Mouse (Mus musculus) neural tube, embryonic 13.5 days (tissue): ENCODE results near the gene Ntm. TPM values are rescaled to one million over a fixed set of nuclear protein-coding genes. Genes with fewer than 3 reads are reported as not detected.

Experiments used
- ATAC-seq: fragments of 200-750 bp; cut with Nextera tagmentation; 2 replicates; pipeline ENCODE4 v1.8.0; 2017; ENCODE audit warnings: low read depth, mild to moderate bottlenecking, moderate TSS enrichment, moderate library complexity
- H3K27ac ChIP-seq: fragments of 300-500 bp; sonication (generic); replicated peaks from 2 replicates; pipeline ENCODE4 v1.5.1; 2015; ENCODE audit warnings: moderate library complexity, mild to moderate bottlenecking, inconsistent platforms
- H3K27me3 ChIP-seq: fragments of 300-500 bp; sonication (generic); 2 replicates; pipeline ENCODE4 v1.6.1; 2015; ENCODE audit warnings: mild to moderate bottlenecking, inconsistent platforms
- H3K36me3 ChIP-seq: fragments of 300-500 bp; sonication (generic); 2 replicates; pipeline ENCODE4 v1.6.1; 2015; ENCODE audit warnings: mild to moderate bottlenecking, inconsistent platforms
- H3K4me1 ChIP-seq: fragments of 300-500 bp; sonication (generic); replicated peaks from 2 replicates; pipeline ENCODE4 v1.6.1; 2015; ENCODE audit warnings: inconsistent platforms
- H3K4me2 ChIP-seq: fragments of 300-500 bp; sonication (generic); 2 replicates; pipeline ENCODE4 v1.6.1; 2015; ENCODE audit warnings: inconsistent platforms, mild to moderate bottlenecking, moderate library complexity
- H3K4me3 ChIP-seq: fragments of 300-500 bp; sonication (generic); 2 replicates; pipeline ENCODE4 v1.5.1; 2015; ENCODE audit warnings: mild to moderate bottlenecking, inconsistent platforms
- H3K9ac ChIP-seq: fragments of 300-500 bp; sonication (generic); 2 replicates; pipeline ENCODE4 v1.6.1; 2015; ENCODE audit warnings: moderate library complexity, mild to moderate bottlenecking, inconsistent platforms
- H3K9me3 ChIP-seq: fragments of 300-500 bp; sonication (generic); 2 replicates; pipeline ENCODE4 v1.6.1; 2016; ENCODE audit warnings: inconsistent platforms
- WGBS: fragments of 180-500 bp; shearing (Covaris S2); methylation state at CpG from one replicate; pipeline ENCODE4 v1.1.7; 2015; 5-methylcytosine and 5-hydroxymethylcytosine counted together
- polyA plus RNA-seq: library from polyadenylated mRNA; unstranded; fragments of >200 nt; fragmentation: Nextera tagmentation; extraction: Ambion mirVana; gene quantifications from 2 replicates; pipeline ENCODE4 v1.2.1, GENCODE M21; 2015

Gene Ntm
- polyA plus RNA-seq, 1 experiment from 2014 or later = 150 TPM

DNA sequence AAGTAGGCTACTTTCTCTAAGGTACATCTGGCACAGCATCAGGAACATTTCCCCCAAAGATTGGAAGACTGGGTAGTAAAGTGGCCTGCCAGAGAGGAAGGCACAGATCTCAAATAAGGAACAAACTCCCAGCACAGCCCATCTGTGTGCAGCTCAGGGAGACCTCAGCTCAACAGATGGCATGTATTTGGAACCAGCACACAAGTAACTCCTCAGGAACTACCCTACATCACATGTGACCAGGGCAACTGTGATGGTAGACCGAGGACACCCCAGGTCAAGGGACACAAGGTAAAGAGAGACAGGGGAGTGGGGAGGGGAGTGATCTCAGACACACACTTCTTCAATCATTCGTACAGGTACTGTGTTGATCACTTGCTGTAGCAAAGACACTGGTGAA, 556.0 kb downstream of the Ntm start:
- Histone ChIP-seq H3K36me3 (no peaks in the 10 kb centered on the region), H3K27ac (no peak overlapping the region), H3K4me1 (peaks cover 24% of the 10 kb centered on the region), H3K27me3 (peaks cover 6% of the 10 kb centered on the region), H3K4me3 (no peak overlapping the region), H3K4me2 (no peak overlapping the region), H3K9me3 (no peaks in the 10 kb centered on the region), H3K9ac (no peak overlapping the region)
- WGBS = 97% methylated on average over 2 of the region's 2 CpGs
- ATAC-seq = no peak

DNA sequence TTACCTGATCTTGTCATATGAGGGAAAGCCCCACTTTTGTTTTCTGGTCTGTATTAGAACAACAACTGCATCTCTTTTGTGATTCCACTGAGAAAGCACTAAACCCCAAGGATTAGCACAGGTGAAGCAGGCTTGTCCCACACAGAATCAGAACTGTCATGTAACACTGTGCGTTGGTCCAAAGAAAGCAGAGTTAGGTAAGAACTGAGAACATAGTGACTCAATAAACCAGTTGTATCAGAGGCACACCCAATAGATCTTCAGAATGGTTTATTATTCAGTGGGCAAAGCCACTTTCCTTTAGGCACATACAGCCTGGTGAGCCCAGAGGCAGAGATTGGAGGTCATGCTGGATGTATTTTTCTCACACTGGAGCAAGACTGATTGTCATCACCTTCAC, 556.9 kb downstream of the Ntm start:
- 89% methylated on average over 1 of the region's 1 CpGs for WGBS
- no peaks in the 10 kb centered on the region for H3K9me3 ChIP-seq
- ATAC-seq = no peak
- H3K4me2 ChIP-seq = no peak overlapping the region
- H3K9ac ChIP-seq = no peak overlapping the region
- no peak overlapping the region for H3K4me3 ChIP-seq
- H3K36me3 ChIP-seq = no peaks in the 10 kb centered on the region
- H3K27me3 ChIP-seq = peaks cover 6% of the 10 kb centered on the region
- peaks cover 16% of the 10 kb centered on the region for H3K4me1 ChIP-seq
- H3K27ac ChIP-seq = no peak overlapping the region

DNA sequence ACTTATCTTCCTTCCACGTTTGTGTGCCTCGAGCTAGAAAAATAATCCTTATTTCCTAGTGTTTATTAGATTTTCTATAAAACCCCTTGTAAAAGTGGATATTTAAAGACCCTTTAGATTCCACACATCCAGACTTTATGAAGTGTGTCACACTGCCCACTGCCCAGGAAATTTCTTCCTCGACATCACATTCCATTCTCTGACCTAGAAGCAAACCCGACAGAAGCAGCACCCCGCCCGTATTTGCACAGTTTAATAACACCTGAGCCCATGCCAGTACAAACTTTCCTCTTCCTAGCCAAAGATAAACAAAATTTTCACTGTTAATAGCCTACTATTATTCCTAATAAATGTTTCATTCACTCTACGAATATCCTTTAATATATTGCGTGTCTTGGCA, 562.8 kb downstream of the Ntm start:
- Histone ChIP-seq H3K27ac (no peak overlapping the region), H3K27me3 (no peaks in the 10 kb centered on the region), H3K4me2 (no peak overlapping the region), H3K9ac (no peak overlapping the region), H3K9me3 (no peaks in the 10 kb centered on the region), H3K36me3 (no peaks in the 10 kb centered on the region), H3K4me3 (no peak overlapping the region), H3K4me1 (no peaks in the 10 kb centered on the region)
- 68% methylated on average over 8 of the region's 8 CpGs for WGBS
- ATAC-seq = no peak

DNA sequence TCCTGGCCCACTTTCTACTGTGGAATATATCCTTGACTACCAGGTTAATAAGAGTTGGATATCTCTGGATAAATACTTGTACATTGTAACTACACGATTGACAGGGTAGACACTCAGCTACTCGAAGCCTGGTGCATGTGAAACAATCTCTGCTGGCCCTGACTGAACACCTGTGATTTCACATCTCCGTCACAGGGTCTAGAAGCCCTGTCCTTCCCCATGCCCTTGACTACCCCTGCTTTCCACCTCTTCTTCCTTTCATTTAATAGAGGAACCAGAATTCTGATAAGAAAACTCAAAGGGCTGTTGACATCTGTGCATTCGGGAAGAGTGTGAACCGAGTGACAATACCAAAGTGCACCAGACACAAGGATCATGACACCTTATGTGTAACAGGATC, 566.8 kb downstream of the Ntm start:
- WGBS = 90% methylated on average over 5 of the region's 5 CpGs
- no peaks in the 10 kb centered on the region for H3K27me3 ChIP-seq
- peaks cover 8% of the 10 kb centered on the region; the same call in 1 of the 2 replicates for H3K4me1 ChIP-seq
- no peak overlapping the region for H3K27ac ChIP-seq
- H3K9ac ChIP-seq = no peak overlapping the region
- H3K4me2 ChIP-seq = no peak overlapping the region
- no peak overlapping the region for H3K4me3 ChIP-seq
- H3K36me3 ChIP-seq = no peaks in the 10 kb centered on the region
- H3K9me3 ChIP-seq = no peaks in the 10 kb centered on the region
- no peak for ATAC-seq

DNA sequence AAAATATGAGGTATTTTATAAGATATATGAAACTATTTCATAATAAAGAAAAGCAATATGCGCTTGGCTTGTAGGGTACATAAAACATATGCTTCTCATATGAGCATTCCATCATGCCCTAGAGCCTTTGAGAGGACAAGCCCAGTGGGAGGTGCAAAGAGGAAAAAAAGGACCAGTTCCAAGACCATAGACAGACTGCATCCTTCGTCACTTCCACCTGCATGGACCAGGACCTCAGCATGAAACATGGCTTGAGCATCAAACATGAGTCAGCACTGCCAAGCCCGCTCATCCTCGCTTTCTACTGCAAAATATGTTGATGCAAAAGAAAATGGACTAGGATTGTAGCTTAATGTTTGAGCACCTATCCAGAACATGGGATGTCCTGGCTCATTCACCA, 569.8 kb downstream of the Ntm start:
- no peaks in the 10 kb centered on the region for H3K9me3 ChIP-seq
- no peaks in the 10 kb centered on the region for H3K27me3 ChIP-seq
- no peak overlapping the region for H3K9ac ChIP-seq
- no peak overlapping the region for H3K4me3 ChIP-seq
- 89% methylated on average over 4 of the region's 4 CpGs for WGBS
- no peak overlapping the region for H3K4me2 ChIP-seq
- H3K4me1 ChIP-seq = peaks cover 29% of the 10 kb centered on the region; the same call in 1 of the 2 replicates
- H3K36me3 ChIP-seq = no peaks in the 10 kb centered on the region
- no peak overlapping the region for H3K27ac ChIP-seq
- no peak for ATAC-seq

DNA sequence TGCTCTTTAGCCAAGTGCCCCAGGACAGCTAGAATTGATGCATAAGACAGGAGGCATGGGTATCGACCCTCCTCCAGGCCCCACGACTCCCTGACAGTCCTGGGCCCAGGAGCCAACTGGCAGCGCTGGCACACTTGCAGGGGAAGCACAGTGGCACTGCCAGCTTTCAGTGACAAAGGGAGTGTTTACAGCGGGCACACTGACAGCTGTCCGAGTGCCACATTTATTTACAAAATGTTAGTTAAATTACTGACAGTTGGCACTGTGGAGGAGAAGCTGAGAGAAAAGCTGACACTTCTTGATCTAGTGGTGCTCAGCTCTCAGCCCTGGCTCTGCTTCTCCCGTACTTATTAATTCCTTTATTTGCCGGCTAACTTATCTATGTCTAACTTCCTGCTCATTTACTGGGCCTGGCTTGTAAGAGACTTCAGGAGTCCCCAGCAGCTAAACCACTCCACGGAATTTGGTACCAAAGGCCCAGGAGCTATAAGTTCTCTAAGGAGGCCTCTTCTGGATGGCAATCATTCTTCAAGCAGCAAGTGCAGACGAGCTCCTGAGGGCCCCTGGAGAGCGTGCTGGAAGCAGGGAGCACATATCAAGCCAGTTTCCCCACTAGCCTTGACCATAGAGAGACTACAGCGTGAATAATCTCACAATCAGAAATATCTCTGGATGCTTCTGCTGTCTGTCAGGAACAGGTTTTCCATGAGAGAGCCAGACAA, 572.0 kb downstream of the Ntm start:
- ATAC-seq = no peak
- no peaks in the 10 kb centered on the region for H3K27me3 ChIP-seq
- H3K9ac ChIP-seq = no peak overlapping the region
- H3K27ac ChIP-seq = peak overlapping the region; percentile 0; the same call in 1 of the 2 replicates
- no peaks in the 10 kb centered on the region for H3K36me3 ChIP-seq
- no peak overlapping the region for H3K4me2 ChIP-seq
- WGBS = 66% methylated on average over 11 of the region's 11 CpGs
- H3K9me3 ChIP-seq = no peaks in the 10 kb centered on the region
- peaks cover 29% of the 10 kb centered on the region; the same call in 1 of the 2 replicates for H3K4me1 ChIP-seq
- no peak overlapping the region for H3K4me3 ChIP-seq

DNA sequence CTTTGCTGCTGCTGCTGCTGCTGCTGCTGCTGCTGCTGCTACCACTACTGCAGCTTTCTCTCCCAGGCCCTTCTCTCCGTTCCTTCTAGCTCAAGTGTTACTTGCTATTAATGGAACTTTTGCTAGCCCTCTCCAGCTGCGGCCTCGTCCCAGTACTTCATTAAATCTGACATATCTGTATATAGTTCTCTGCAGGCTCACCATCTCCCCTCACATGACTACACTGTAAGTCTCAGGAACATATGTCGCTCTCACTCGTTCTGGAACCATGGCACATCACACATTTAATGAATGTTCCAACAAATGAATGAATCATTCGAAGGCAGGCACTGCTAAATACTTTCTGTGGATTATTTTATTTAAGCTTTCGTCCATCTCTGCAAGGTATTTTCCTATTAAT, 573.7 kb downstream of the Ntm start:
- 55% methylated on average over 7 of the region's 7 CpGs for WGBS
- Histone ChIP-seq H3K9ac (no peak overlapping the region), H3K9me3 (no peaks in the 10 kb centered on the region), H3K4me3 (no peak overlapping the region), H3K4me2 (no peak overlapping the region), H3K27me3 (no peaks in the 10 kb centered on the region), H3K27ac (0 out of 2 replicates have a peak overlapping the region, but pooled peaks have one; percentile 18), H3K4me1 (peaks cover 29% of the 10 kb centered on the region; the same call in 1 of the 2 replicates), H3K36me3 (no peaks in the 10 kb centered on the region)
- ATAC-seq = no peak; the same call in 1 of the 2 replicates

DNA sequence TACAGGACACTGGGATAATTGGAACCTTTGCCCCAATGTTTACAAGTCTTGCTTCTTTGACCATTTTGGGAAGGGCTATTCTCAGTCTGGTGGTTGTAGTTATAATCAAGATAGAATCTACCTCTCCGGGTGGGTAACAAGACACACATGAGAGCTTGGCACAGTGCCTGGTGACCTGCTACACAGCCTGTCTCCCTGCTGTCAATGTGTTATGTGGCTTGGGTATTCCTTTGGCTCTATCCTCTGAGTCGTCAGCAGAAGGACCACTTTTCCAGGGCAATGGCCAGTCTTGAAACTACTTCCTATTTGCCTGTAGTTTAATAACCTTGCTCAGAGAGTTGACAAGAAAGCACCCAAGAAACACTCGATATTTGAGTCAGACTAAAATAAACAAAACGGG, 575.8 kb downstream of the Ntm start:
- H3K9ac ChIP-seq = no peak overlapping the region
- H3K4me3 ChIP-seq = no peak overlapping the region
- no peaks in the 10 kb centered on the region for H3K27me3 ChIP-seq
- H3K4me1 ChIP-seq = peaks cover 29% of the 10 kb centered on the region; the same call in 1 of the 2 replicates
- no peaks in the 10 kb centered on the region for H3K9me3 ChIP-seq
- WGBS = 73% methylated on average over 4 of the region's 4 CpGs
- H3K4me2 ChIP-seq = no peak overlapping the region
- no peak overlapping the region for H3K27ac ChIP-seq
- no peak for ATAC-seq
- H3K36me3 ChIP-seq = no peaks in the 10 kb centered on the region

DNA sequence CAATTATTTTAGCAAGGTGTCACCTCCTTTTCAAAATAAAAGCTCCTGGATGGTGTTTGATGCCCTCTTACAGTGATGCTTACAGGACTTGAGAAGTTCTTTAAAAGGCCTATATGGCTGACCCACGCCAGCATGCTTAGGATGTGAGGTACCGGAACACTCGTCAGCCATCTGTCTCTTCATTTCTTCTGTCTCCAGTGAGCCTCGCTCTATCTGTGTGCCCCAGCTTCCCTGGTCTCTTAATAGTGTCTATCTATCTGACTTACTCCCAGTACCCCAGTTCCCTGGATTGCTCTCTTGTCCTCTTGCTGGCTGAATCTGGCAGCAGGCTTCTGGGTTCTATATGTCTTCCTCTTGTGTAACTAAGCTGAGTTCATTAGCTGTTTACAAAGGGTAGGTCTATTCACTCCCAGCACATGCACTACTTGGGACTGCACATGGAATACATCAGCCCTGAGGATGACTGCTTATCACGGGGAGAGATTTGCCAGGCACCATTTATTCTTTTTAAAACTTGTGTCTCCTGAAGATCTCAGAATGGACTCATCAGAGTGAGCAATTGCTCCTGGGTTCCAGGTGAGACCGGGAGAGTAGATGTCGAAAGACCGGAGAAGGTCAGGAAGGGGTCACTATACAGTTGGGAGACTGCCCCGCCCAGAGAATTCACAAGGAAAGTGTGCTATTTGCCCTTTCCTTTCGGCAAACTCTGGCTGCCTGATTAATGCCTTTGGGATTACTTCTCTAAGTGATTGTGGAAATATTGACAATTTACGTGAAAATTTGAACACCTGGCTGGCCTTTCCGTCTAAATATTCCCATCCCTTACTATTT, 585.6 kb downstream of the Ntm start:
- Histone ChIP-seq H3K4me3 (no peak overlapping the region), H3K4me1 (peaks cover 21% of the 10 kb centered on the region; the same call in 1 of the 2 replicates), H3K4me2 (no peak overlapping the region), H3K27me3 (no peaks in the 10 kb centered on the region), H3K36me3 (no peaks in the 10 kb centered on the region), H3K27ac (no peak overlapping the region), H3K9ac (no peak overlapping the region), H3K9me3 (no peaks in the 10 kb centered on the region)
- no peak for ATAC-seq
- 84% methylated on average over 12 of the region's 12 CpGs for WGBS

DNA sequence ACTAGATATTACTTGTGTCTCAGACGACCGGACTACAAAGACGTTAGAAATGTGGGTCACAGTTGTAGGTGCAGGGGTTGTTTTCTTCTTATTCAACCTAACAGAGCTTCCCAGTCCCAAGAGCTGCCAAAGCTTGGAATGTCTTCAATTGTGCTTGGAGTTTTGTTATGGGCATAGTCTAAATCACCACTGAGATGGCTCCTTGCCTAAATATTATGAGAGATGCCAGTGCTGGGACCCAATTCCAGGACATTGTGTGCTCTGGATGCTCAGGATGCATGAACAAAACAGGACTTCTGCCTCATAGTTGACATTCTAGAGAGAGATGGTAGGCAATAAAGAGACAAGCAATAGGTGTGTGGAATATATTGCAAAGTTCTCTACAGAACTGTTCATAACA, 591.6 kb downstream of the Ntm start:
- Histone ChIP-seq H3K27ac (no peak overlapping the region), H3K4me3 (no peak overlapping the region), H3K4me1 (peaks cover 11% of the 10 kb centered on the region; the same call in 1 of the 2 replicates), H3K9ac (no peak overlapping the region), H3K36me3 (no peaks in the 10 kb centered on the region), H3K4me2 (no peak overlapping the region), H3K27me3 (no peaks in the 10 kb centered on the region), H3K9me3 (no peaks in the 10 kb centered on the region)
- WGBS = 83% methylated on average over 3 of the region's 3 CpGs
- ATAC-seq = no peak

DNA sequence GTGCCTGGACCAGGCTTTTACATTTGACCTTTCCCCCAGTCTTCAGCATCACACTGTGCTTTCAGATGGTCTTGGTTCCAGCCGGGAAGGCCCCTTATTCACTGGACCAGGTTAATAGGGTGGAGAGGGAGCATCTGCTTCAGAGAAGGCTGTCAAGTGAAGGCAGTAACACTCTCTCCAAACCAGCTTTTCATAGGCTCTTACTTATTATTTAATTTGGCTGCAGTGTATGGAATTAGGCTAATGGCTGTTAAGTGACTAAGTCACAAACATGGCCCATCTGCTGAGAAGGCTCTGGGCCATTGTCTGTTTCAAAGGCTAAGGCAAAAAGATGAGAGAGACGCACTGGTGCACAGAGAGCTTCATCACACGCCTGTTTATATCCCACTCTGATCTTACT, 593.3 kb downstream of the Ntm start:
- Histone ChIP-seq H3K27ac (no peak overlapping the region), H3K4me1 (peaks cover 21% of the 10 kb centered on the region), H3K4me3 (no peak overlapping the region), H3K9ac (no peak overlapping the region), H3K27me3 (no peaks in the 10 kb centered on the region), H3K36me3 (no peaks in the 10 kb centered on the region), H3K4me2 (no peak overlapping the region), H3K9me3 (no peaks in the 10 kb centered on the region)
- WGBS = 73% methylated on average over 3 of the region's 3 CpGs
- no peak for ATAC-seq

DNA sequence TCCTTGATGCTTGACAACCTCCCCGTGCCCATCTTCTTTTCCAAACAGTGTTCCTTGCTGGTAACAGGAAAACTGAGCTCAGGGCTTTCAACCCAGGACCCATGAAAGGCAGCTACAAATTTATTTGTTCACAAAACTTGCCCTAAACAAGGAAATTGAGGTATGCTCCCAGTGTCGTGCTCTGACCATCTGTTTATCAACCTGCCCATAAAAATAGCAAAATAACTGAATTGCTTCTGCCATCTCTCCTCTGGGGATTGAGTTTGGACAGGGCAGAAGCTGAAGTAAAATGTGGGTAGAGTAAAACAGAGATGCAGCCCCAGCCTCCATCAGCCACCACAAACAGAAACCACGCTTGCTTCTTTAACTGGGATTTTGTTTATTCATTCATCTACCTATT, 594.6 kb downstream of the Ntm start:
- 58% methylated on average over 3 of the region's 3 CpGs for WGBS
- no peak overlapping the region for H3K9ac ChIP-seq
- H3K4me2 ChIP-seq = no peak overlapping the region
- H3K27ac ChIP-seq = no peak overlapping the region
- peaks cover 21% of the 10 kb centered on the region for H3K4me1 ChIP-seq
- no peak for ATAC-seq
- no peaks in the 10 kb centered on the region for H3K9me3 ChIP-seq
- H3K4me3 ChIP-seq = no peak overlapping the region
- H3K36me3 ChIP-seq = no peaks in the 10 kb centered on the region
- no peaks in the 10 kb centered on the region for H3K27me3 ChIP-seq
